Mouse (Mus musculus) limb, embryonic 10.5 days (tissue): ENCODE measurements around the gene Zfp428. TPM values are rescaled to one million over a fixed set of nuclear protein-coding genes. Genes with fewer than 3 reads are reported as not detected.
A peak's percentile ranks its signal among the peaks of the same experiment; 100 is the strongest.

Source experiments
- DNase-seq: peaks from one replicate; pipeline ENCODE4 v3.0.0-alpha.2; 2017; ENCODE audit warnings: low spot score
- H3K27ac ChIP-seq: fragments of 300-500 bp; sonication (generic); 2 replicates; pipeline ENCODE4 v1.5.1; 2016; ENCODE audit warnings: mild to moderate bottlenecking
- H3K27me3 ChIP-seq: fragments of 300-500 bp; sonication (generic); 2 replicates; pipeline ENCODE4 v1.6.1; 2016; ENCODE audit warnings: low read depth, mild to moderate bottlenecking; ENCODE audit not compliant: poor library complexity, severe bottlenecking
- H3K36me3 ChIP-seq: fragments of 300-500 bp; sonication (generic); 2 replicates; pipeline ENCODE4 v1.6.1; 2016; ENCODE audit warnings: mild to moderate bottlenecking, moderate library complexity
- H3K4me1 ChIP-seq: fragments of 300-500 bp; sonication (generic); 2 replicates; pipeline ENCODE4 v1.6.1; 2016
- H3K4me3 ChIP-seq: fragments of 300-500 bp; sonication (generic); 2 replicates; pipeline ENCODE4 v1.5.1; 2016; ENCODE audit warnings: mild to moderate bottlenecking, moderate library complexity
- H3K9me3 ChIP-seq: fragments of 300-500 bp; sonication (generic); replicated peaks from 2 replicates; pipeline ENCODE4 v1.6.1; 2016; ENCODE audit warnings: mild to moderate bottlenecking
- WGBS: fragments of 180-500 bp; shearing (Covaris S2); methylation state at CpG from one replicate; pipeline ENCODE4 v1.1.7; 2016; 5-methylcytosine and 5-hydroxymethylcytosine counted together
- polyA plus RNA-seq: library from polyadenylated mRNA; unstranded; fragments of >200 nt; fragmentation: Nextera tagmentation; extraction: Ambion mirVana; gene quantifications from 2 replicates; pipeline ENCODE4 v1.2.1, GENCODE M21; 2016

Gene Zfp428
- polyA plus RNA-seq, 1 experiment from 2014 or later: 107 TPM

- peak; percentile 100 for DNase-seq
- Histone ChIP-seq H3K27me3 (no peaks in the 10 kb centered on the region), H3K36me3 (peaks cover 41% of the 10 kb centered on the region), H3K4me3 (peak overlapping the region; percentile 71), H3K27ac (peak overlapping the region; percentile 86), H3K4me1 (peaks cover 18% of the 10 kb centered on the region), H3K9me3 (no peaks in the 10 kb centered on the region)
- WGBS: under 1% methylated on average over 57 of the region's 57 CpGs
Measured at GRCm38 (mm10) chr7:24546634-24547389, 40.0 kb downstream of the Zfp428 start.

GRCm38 (mm10) chr7:24547534-24548036 is 40.8 kb downstream of the Zfp428 start:
- H3K9me3 ChIP-seq: no peaks in the 10 kb centered on the region
- H3K4me3 ChIP-seq: peak overlapping the region; percentile 71
- peak overlapping the region; percentile 86 for H3K27ac ChIP-seq
- 38% methylated on average over 13 of the region's 13 CpGs for WGBS
- H3K36me3 ChIP-seq: peaks cover 49% of the 10 kb centered on the region
- H3K27me3 ChIP-seq: no peaks in the 10 kb centered on the region
- DNase-seq: no peak
- H3K4me1 ChIP-seq: peaks cover 18% of the 10 kb centered on the region

GRCm38 (mm10) chr7:24551985-24552759 is 45.4 kb downstream of the Zfp428 start:
- H3K36me3 ChIP-seq: peaks cover 91% of the 10 kb centered on the region
- 90% methylated on average over 12 of the region's 12 CpGs for WGBS
- no peaks in the 10 kb centered on the region for H3K9me3 ChIP-seq
- peaks cover 8% of the 10 kb centered on the region for H3K4me1 ChIP-seq
- H3K27ac ChIP-seq: no peak overlapping the region
- DNase-seq: no peak
- no peak overlapping the region for H3K4me3 ChIP-seq
- no peaks in the 10 kb centered on the region for H3K27me3 ChIP-seq

GRCm38 (mm10) chr7:24555786-24556185 is 49.0 kb downstream of the Zfp428 start:
- H3K27me3 ChIP-seq: no peaks in the 10 kb centered on the region
- WGBS: 95% methylated on average over 10 of the region's 10 CpGs
- no peaks in the 10 kb centered on the region for H3K9me3 ChIP-seq
- peaks cover 94% of the 10 kb centered on the region for H3K36me3 ChIP-seq
- no peaks in the 10 kb centered on the region for H3K4me1 ChIP-seq
- no peak overlapping the region for H3K27ac ChIP-seq
- H3K4me3 ChIP-seq: no peak overlapping the region
- no peak for DNase-seq

- Histone ChIP-seq H3K36me3 (peaks cover 92% of the 10 kb centered on the region), H3K9me3 (no peaks in the 10 kb centered on the region), H3K4me3 (no peak overlapping the region), H3K27ac (no peak overlapping the region), H3K4me1 (no peaks in the 10 kb centered on the region), H3K27me3 (no peaks in the 10 kb centered on the region)
- DNase-seq: no peak
- WGBS: 96% methylated on average over 4 of the region's 4 CpGs
Measured at GRCm38 (mm10) chr7:24561450-24561849, 54.6 kb downstream of the Zfp428 start.

- H3K4me3 ChIP-seq: no peak overlapping the region
- WGBS: 88% methylated on average over 8 of the region's 8 CpGs
- no peaks in the 10 kb centered on the region for H3K4me1 ChIP-seq
- no peaks in the 10 kb centered on the region for H3K9me3 ChIP-seq
- no peak for DNase-seq
- no peak overlapping the region for H3K27ac ChIP-seq
- peaks cover 97% of the 10 kb centered on the region for H3K36me3 ChIP-seq
- H3K27me3 ChIP-seq: no peaks in the 10 kb centered on the region
Measured at GRCm38 (mm10) chr7:24563191-24563836, 56.5 kb downstream of the Zfp428 start.

GRCm38 (mm10) chr7:24563837-24564206 is 57.0 kb downstream of the Zfp428 start:
- no peak overlapping the region for H3K27ac ChIP-seq
- WGBS: 91% methylated on average over 4 of the region's 4 CpGs
- H3K36me3 ChIP-seq: peaks cover 97% of the 10 kb centered on the region
- DNase-seq: no peak
- H3K9me3 ChIP-seq: no peaks in the 10 kb centered on the region
- H3K27me3 ChIP-seq: no peaks in the 10 kb centered on the region
- no peaks in the 10 kb centered on the region for H3K4me1 ChIP-seq
- H3K4me3 ChIP-seq: no peak overlapping the region

GRCm38 (mm10) chr7:24564607-24565265 is 57.9 kb downstream of the Zfp428 start:
- Histone ChIP-seq H3K36me3 (peaks cover 95% of the 10 kb centered on the region), H3K4me3 (no peak overlapping the region), H3K27me3 (no peaks in the 10 kb centered on the region), H3K4me1 (no peaks in the 10 kb centered on the region), H3K27ac (no peak overlapping the region), H3K9me3 (no peaks in the 10 kb centered on the region)
- WGBS: 62% methylated on average over 6 of the region's 6 CpGs
- DNase-seq: peak; percentile 73

Other genes starting within 250 kb of the Zfp428 start
- gene Zfp93, start 236.6 kb upstream of the Zfp428 start, polyA plus RNA-seq: 8.7 and 10.8 TPM in 2 replicates
- gene Zfp61, start 205.8 kb upstream of the Zfp428 start, polyA plus RNA-seq: 41.4 and 54.7 TPM in 2 replicates
- 12.1 and 15.9 TPM in 2 replicates for gene Zfp94, start 190.3 kb upstream of the Zfp428 start, polyA plus RNA-seq
- not detected in 2 replicates for gene Tescl, start 173.1 kb upstream of the Zfp428 start, polyA plus RNA-seq
- not detected in 2 replicates for gene Lypd5, start 157.8 kb upstream of the Zfp428 start, polyA plus RNA-seq
- gene Kcnn4, start 136.7 kb upstream of the Zfp428 start, polyA plus RNA-seq: 3.6 and 4.0 TPM in 2 replicates
- gene Smg9, start 107.4 kb upstream of the Zfp428 start, polyA plus RNA-seq: 28.3 and 29.0 TPM in 2 replicates
- not detected in 2 replicates for gene Irgc1, start 54.7 kb upstream of the Zfp428 start, polyA plus RNA-seq
- 2.2 and 2.5 TPM in 2 replicates for gene Plaur, start 44.5 kb upstream of the Zfp428 start, polyA plus RNA-seq
- gene Cadm4, start 25.0 kb upstream of the Zfp428 start, polyA plus RNA-seq: 2.9 and 4.5 TPM in 2 replicates
- 1.0 and 1.4 TPM in 2 replicates for gene AC161166.1, start 5.4 kb downstream of the Zfp428 start, polyA plus RNA-seq
- gene Irgq, start 23.7 kb downstream of the Zfp428 start, polyA plus RNA-seq: 6.5 and 8.4 TPM in 2 replicates
- not detected in 2 replicates for gene Pinlyp, start 39.1 kb downstream of the Zfp428 start, polyA plus RNA-seq
- 163 and 182 TPM in 2 replicates for gene Xrcc1, start 39.3 kb downstream of the Zfp428 start, polyA plus RNA-seq
- gene Ethe1, start 80.5 kb downstream of the Zfp428 start, polyA plus RNA-seq: 27.1 and 31.9 TPM in 2 replicates
- 1.6 and 2.6 TPM in 2 replicates for gene Zfp575, start 80.6 kb downstream of the Zfp428 start, polyA plus RNA-seq
- 0.09 and 0.14 TPM in 2 replicates for gene Phldb3, start 103.8 kb downstream of the Zfp428 start, polyA plus RNA-seq
- 1.5 and 2.2 TPM in 2 replicates for gene Lypd3, start 129.5 kb downstream of the Zfp428 start, polyA plus RNA-seq
- not detected in 2 replicates for gene Tex101, start 169.7 kb downstream of the Zfp428 start, polyA plus RNA-seq
- not detected in 2 replicates for gene BC049730, start 202.2 kb downstream of the Zfp428 start, polyA plus RNA-seq
- not detected in 2 replicates for gene Gm4763, start 219.9 kb downstream of the Zfp428 start, polyA plus RNA-seq